Mouse (Mus musculus) heart, adult 8-10 months (tissue): ENCODE measurements around the gene Prr29. TPM values are rescaled to one million over a fixed set of nuclear protein-coding genes. Genes with fewer than 3 reads are reported as not detected.
A peak's percentile ranks its signal among the peaks of the same experiment; 100 is the strongest.
"Not testable (repeated sequence)": the region's sequence is repeated elsewhere in the genome, so short reads cannot be mapped to it uniquely, and the experiment has no call there.

ENCODE experiments used
- DNase-seq: peaks from one replicate; pipeline ENCODE4 v3.0.0; 2022; ENCODE audit warnings: low spot score
- total RNA-seq, 4 experiments: library from RNA; stranded (reverse); gene quantifications; 2 replicates each; pipeline ENCODE4 v1.2.4; 2022

Gene Prr29
- 1 to 10 TPM in 3 of 4 experiments, under 1 TPM in 1; 0.75 to 1.8 (median 1.5) TPM for total RNA-seq

DNA sequence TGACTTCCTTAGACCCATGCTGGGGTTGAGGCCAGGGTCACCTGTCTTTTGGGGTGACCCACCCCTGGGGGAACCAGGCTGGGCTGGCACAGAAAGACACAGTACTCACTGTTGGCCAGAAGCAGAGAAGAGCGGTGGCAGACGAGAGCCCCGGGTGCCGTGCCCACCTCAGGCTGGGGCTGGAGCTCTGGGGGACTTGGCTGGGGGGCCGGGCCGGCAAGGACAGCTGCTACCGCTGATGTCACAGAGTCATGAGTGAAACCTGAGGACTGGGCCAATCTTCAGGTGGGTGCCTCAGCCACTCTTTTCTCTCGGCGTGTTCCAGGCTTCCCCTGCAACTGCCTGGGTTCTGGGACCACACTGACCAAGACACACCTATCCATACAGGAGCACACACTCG is at the start of gene Prr29:
Gene Prr29 (plus strand): TSS at position 107 of the 400 bp plus-strand sequence.
- DNase-seq, result no peak

DNA sequence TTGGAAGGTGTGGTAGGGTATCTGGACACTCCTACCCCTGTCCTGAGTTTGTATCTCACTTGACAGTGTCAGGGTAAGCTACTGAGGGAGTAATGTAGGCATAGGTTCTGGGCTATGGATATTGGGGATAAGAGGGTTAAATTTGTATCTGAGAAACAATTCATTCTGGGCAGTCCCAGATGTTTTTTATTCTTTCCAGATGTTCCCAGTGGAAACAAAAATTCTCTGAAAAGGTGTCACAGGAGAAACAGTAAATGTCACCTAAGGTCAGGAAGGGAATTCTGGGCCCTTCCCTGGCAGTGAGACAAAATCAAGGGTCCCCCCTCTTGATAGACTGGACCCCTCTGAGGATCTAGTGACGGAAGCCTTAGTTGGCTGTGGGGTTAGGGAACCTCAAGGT is 48.9 kb upstream of the Prr29 start:
- DNase-seq, result no peak

DNA sequence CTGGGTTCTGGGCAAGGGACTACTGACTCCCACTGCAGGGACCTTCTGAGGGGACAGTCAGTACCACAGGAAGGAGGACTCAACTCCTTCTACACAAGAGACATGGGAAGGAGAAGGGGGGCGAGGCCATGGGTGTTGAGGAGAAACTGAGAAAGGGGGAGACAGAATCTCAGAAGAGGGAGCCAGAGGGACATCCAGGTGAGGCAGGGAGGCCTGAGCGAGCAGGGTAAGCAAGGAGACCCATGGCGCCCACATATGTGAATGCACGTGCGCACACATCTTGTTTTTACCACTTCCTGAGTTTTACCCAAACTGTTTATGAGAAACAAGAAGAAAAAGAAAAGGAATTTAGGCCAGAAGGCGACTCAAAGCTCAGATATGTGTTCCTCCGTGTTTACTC is 47.5 kb upstream of the Prr29 start:
- no peak for DNase-seq

DNA sequence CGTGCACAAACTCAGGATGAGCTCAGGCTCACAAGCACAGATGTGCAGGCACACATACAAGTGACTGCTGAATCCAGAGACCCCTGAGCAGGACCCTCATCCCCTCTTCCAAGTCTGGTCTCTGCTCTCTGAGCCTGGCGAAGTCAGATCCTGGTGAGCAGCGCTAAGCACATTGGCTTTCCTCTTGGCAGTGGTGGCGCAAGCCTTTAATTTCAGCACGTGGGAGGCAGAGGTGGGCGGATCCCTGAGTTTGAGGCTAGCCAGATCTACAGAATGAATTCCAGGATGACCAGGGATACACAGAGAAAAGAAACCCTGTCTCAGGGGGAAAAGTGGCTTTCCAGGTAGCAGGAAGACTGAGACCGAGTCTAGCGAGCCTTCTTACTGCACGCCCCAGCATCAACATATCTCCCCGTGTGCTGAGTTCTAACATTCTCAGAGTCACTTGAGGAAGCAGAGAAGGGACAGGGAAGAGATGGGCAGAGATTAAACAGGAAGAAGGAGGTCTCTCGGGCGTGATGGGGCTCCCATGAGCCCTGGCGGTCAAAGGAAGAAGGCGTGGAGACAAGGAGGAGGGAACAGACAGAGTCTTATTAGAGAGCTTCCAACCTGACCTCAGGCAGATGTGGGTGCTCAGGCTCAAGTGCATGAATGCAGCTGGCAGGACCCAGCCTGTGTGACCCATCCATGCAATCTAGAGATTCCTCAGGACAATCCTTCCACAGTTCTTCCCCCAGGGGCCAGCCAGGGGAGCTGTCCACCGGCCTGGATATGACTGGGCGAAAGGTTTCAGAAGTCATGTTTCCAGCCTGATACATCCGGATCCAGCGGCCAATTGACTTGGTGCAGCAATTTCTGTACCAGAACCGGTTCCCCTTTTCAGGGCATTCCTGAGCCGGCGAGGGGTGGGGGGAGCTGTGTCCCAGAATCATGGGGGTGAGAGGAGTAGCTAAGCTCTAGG is 46.6 kb upstream of the Prr29 start:
- DNase-seq, result peak; percentile 38

DNA sequence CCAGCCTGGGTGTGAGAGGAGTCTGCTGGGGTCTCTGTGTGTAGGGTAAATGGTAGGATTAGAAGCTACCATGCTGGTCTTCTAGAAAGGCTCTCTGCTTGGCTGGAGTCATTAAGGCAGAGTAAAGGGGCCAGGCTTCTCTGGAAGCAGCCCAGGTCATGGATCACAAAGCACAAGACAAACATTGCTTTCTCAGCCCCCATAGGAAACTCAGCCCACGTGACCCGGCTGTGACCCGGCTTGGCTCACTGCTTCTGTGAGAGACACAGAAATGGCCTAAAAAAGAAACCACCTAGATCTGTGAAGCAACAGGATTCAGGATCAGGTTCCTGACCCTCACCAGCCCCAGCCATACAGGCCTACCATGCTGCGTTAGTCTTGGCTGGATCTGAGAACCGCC is 40.4 kb upstream of the Prr29 start:
- no peak for DNase-seq

DNA sequence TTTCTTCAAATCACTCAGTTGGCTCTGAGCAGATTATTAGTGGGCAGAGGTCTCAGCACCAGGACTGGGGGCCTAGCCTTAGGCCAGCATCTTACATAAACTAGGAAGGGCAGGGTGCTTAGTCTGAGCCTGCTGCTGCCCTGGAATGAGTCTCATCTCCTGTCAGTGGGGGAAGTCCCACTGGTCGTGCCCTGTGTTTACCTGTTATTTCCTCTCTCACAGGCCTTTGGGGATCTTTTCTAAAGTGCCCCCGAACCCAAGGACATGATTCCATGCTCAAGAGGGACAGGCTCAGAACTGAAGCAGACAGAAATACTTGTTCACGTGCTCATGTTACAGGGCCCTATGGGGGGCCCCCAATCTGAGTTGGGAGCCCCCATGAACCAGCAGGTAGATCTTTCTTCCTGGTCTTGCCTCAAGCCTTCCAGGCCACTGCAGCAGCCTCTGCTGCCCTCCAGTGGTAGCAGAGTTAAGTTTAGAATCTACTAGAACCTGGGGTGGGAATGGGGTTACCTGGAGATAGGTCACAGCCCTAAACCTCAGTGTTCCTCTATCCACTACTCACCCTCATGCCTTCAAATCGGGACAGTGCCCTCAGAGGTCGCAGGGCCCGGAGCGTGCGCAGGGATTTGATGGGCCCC is 39.6 kb upstream of the Prr29 start:
- peak; percentile 42 for DNase-seq

DNA sequence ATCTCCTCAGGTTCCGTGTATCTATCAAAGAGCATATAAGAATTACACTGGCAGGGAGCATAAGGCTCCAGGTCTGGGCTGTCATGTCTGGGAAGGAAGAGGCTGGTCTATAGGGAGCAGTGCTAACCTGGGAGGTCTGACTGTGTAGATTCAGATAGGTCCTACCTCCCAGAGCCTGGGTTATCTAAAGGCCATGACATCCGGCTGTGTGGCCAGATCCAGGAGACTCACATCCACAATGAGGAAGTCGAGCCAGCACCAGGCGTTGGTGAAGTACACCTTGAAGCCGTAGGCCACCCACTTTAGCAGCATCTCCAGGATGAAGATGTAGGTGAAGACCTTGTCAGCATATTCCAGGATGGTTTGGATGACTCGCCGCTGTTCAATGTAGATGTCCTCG is 38.8 kb upstream of the Prr29 start:
- no peak for DNase-seq

DNA sequence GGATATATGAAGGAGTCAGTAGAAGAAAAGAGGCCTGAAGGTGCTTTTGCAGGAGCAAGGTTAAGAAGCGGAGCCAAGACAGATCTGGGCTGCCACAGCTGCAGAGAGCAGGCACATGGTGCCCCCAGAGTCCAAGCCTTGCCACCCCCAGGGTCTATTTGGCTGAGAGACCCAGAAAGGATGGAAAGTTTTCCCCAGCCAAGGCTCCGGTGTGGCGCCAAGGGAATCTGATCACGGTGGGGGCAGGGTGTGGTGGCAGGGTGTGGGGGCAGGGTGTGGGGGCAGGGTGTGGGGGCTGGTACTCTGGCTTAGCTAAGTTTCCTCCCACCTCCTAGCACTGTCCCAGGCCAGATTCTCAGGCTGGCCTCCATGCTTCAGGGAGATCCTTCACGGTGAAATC is 36.8 kb upstream of the Prr29 start:
- no peak for DNase-seq

DNA sequence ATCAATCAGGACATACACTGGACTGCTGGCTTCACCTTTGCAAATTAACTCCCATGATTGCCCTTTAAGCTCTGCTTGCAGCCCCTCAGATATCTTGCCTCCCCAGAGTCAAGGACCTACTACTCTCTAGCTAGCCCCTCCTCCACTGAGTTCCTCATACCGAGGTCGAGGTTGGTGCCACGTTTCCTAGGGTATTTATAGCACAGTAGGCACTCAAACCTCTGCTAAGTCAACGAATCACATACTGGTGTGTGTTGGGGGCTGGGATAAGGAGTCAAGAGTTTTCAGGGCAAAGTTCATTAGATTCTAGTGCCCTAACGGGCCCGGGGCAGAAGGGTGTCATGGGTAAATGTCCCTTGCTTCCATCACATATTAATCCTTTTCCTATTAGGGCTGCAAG is 36.1 kb upstream of the Prr29 start:
- no peak for DNase-seq

DNA sequence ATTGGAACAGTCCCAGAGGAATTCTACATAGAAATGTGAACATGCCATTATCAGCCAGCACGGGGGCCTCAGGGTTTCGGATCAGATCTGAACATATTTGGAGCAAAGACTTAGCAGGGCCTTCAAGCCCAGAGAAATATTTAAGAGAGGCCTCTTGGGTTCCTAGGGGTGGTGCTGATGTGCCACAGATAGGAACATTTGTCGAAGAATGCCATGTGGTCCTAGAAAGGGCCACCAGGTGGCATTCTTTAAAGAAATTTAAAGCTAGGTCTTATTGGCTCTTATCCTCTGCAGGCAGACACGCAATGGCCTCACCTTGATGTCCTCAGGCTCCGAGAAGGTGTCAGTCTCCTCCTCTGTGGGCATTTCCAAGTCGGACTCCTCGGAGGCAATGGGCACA is 35.6 kb upstream of the Prr29 start:
- DNase-seq, result no peak

DNA sequence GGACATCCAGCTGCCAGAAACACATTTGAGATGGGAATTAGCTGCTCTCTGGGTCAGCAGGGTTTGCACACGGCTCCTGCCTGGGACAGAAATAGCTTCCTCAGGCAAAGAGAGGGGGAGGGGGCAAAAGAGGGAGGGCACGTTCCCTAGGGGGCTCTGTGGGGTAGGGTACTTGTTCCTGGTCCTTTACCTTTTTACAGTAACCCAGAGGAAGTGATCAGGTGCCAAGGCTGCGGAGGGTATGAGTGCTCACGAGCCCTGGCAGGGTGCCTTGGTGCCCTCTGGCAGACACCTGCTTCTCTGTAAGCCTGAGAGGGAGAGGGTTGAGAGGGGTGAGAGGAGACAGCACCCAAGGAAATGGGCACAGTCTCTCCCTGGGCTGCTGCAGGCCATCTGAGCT is 32.8 kb upstream of the Prr29 start:
- no peak for DNase-seq

DNA sequence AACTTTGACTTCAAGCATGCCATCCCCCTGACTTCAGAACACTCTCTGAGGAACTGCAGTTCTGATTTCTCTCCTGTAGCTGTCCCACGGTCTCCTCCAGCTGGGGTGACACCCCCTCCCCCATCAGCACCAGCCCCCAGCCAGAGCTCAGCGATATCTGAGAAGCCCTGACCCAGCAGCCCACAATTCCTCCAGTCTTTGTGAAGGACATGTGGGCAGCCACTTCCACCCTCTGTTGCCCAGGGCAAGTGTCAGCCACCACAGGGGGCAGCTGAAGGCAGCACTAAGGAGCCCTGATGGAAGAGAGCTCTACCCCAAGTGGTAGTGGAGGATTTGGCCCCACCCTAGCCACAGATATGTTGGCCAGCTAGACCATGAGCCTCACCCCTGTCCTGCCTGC is 31.2 kb upstream of the Prr29 start:
- DNase-seq, result no peak

DNA sequence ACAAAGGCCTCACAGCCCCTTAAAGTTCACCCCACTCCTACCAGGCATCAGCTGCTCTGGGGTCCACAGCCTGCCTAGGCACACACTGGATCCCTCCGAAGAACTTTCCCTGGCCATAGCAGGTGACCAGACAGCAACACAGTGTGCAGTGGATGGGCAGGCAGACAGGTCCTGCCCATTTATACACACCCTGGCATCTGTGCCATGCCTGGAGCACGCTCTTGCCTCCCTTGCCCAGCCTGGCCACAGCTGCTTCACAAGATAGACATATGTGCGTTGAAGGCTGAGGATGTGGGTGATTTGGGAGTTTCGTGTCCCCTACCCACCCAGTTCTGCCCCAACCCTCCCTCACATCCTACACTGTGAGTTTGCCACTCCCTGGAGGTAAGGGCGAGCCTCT is 27.2 kb upstream of the Prr29 start:
- DNase-seq, result no peak

DNA sequence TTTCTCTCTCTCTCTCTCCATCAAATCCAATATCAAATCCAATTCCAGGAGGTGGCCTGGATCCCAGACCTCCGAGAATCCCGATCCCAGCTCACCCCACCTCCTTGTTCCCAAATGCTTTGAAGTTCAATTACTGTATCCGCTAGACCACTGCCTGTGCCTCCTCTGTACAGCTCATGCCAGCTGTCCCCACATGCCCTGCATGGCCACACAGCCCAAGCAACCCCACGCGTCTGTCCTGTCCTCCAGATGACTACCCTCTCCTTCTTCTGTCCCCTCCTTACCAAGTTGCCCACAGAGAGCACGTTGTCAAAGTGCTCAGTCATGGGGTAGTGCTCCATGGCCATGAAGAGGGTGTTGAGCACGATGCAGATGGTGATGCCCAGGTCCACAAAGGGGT is 26.4 kb upstream of the Prr29 start:
- DNase-seq, result no peak

DNA sequence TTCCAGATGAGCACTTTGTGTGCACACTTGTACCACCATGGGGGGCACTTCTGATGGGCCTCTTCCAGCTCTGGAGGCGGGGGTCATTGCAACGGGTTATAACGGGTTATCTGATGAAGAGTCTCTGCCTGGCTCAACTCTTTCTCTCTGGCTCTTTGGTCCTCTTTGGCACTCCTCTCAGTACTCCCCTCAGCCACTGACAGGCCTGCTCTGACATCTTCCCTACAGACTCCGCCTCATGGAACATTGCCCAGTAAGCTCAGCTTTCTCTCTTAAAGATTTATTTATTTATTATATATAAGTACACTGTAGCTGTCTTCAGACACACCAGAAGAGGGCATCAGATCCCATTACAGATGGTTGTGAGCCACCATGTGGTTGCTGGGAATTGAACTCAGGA is 25.9 kb upstream of the Prr29 start:
- not testable (repeated sequence) for DNase-seq

DNA sequence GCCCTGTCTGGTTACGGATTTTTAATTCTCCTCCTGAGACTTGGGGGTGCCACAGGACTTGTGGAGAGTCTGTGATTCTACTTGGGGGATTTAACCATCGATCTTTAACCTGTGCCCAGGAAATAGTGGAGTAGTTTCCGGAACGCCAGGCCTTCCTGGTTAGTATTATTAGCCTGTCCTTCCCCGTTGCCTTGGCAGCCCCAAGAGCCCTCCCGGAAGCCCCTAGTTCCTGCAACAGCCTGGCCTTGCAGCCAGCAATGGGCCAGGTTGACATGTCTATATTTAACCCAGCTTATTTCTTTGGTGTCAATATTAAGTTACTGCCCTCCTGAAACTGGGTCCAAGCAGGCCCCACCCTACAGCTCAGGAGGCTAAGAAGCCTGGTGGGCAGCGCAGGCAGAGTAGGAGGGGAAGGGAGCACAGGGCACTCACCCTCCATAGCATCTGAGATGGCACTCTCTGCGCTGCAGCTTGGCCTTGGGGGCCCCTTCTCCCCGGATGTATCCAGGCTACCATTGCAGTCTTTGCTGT is 24.2 kb upstream of the Prr29 start:
- DNase-seq, result no peak

DNA sequence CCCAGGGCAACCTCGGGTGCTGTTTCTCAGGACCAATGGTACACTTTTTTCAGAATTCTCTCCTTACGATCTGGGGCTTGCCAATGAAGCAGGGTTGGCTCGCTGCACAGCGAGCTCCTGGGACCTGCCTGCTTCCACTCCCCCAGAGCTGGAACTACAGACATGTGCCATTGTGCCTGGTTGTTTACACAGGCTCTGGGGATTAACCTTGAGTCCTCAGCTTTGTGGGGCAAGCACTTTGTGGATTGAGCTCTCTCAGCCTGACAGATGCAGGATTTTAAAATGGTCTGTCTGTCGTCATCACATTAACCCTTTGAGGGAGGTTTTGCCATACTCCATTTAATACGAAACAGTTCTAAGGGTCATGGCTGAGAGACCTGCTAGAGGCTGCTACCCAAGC is 20.4 kb upstream of the Prr29 start:
- DNase-seq, result no peak

DNA sequence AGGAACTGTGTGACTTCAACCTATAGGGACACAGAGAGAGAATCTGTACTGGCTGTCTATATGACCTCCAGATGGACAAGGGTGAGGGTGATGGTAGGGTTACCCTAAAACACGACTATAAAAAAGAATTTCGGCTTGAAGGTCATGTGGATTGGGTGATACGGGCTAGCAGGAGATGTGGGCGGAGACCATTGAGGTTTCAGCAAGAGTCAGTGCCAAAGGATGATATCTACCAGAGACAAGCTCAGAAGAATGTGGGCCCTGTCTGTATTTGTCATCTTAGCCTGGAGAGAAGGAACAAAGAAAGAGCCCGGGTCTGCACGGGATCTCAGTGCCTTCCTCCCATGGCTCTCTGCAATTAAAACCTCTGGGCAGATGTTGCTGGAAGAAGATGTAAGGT is 15.5 kb upstream of the Prr29 start:
- DNase-seq, result no peak

DNA sequence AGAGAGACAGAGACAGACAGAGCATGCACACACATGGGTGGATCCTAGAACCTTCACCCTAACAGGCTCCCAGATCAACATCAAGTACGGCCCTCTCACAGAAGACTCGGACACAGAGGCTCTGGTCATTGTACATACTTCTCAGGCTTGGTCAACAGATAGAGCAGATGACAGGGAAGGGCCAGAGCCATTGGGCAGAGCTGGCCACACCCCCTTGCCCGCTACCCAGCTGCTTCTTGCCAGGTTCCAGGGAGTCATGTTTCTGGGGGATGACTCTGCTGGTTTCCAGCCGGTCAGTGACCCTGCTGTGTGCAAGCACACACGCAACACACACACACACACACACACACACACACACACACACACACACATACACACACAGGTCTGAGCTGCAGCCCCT is 14.4 kb upstream of the Prr29 start:
- no peak for DNase-seq

DNA sequence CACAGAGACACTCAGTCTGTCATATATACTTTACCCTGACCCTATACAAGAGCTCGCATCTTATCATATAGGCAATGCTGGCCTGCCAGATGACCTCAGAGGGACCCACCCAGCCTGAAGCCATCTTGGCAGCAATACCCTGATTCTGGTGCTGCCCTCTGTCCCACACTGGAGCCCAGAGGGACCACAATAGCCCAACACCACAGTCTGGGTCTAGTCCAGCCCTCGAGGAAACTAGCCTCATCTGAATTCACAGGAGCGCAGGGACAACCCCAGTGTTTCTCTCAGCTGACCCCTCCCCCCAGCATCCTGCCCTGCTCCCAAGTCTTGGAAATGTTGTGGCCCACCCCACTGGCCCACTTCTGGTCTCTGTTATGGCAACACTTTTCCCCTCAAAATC is 14.0 kb upstream of the Prr29 start:
- no peak for DNase-seq

DNA sequence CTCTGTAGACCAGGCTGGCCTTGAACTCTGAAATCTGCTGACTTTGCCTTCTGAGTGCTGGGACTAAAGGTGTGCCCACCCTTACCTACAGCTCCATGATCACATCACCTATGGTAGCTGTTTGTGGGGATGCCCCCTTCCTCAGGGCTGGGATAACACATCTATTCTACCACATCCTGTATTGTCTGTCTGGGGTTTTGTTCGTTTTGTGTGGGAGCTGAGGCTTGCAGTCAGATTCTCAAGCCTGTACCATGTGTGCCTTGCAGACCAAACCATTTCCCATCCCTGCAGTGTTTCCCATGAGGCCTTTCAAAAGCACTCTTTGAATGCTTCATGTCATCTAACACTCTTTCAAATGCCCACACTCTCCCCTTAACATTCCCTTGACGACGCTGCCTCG is 13.3 kb upstream of the Prr29 start:
- DNase-seq, result no peak

DNA sequence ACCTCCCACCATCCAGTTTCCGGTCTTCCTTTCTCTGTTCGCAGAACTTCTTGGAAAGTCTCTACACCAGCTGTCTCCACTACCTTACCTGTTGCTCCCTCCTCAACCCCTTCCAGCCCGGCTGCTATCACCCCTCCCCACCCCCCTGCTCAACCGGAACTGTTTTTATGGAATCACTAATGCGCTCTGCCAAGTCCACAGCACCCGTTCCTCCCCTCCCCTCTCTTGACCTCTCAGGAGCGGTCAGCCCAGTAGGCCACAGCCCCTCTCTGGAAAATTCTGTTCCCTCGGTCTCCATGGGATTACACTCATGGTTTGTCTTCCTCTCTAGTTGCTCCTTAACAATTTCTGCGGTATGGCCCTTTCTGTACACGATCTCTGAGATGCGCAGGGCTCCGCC is 12.1 kb upstream of the Prr29 start, which contains the start of gene Scn4a:
Gene Scn4a (minus strand): TSS at position 101 of the 400 bp plus-strand sequence.
- no peak for DNase-seq

DNA sequence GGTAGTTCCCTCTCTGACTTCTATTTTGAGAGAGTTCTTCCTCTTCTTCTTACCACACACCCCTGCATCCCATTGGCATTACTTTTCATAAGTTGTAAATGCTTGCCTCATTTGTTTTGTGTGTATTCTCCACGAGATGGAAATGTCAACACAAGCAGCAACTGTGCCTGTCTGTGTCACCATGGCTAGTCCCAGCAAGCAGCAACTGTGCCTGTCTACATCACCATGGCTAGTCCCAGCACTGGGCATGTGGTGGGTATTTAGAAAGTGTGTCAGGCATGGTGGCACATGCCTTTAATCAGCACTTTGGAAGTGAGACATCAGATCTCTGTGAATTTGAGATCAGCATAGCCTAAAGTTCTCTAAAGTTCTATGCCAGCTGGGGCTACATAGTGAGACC is 11.1 kb upstream of the Prr29 start:
- no peak for DNase-seq
